Mouse (Mus musculus) cerebellum, adult 2 months (tissue): ENCODE results near the gene Fam114a2.

Experiments used
- CTCF ChIP-seq: fragments of 200-500 bp; IDR thresholded peaks from 2 replicates; pipeline ENCODE4 v1.5.1; 2011; ENCODE audit warnings: low read depth, mild to moderate bottlenecking, control low read depth, low read length, moderate library complexity, borderline replicate concordance; ENCODE audit not compliant: insufficient read depth
- POLR2A ChIP-seq: fragments of 200-500 bp; IDR thresholded peaks from 2 replicates; pipeline ENCODE4 v1.6.1; 2011; ENCODE audit warnings: low read length, control low read depth, borderline replicate concordance; ENCODE audit not compliant: insufficient read depth

DNA sequence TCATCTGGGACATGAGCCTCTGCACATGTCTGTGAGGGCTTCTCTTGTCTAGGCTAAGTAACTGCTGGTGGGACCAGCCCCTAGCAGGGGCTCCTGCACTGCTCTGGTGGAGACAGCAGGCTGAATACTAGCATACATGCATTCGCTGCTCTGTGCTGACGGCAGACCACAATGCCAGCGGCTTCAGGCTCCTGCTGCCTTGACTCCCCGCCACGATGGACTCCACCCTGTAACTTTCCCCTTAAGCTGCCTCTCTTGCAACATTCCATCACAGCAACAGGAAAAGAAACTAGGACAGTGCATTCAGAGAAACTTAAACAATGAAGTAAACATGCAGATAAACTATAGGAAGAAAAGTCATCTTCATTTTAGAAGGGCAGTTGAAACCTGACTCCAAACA lies 30.0 kb downstream of the Fam114a2 start:
- TF ChIP-seq CTCF (no peak), POLR2A (no peak)
